Mouse (Mus musculus): Measurements from ENCODE around the gene Ctnna3.

GRCm38 (mm10) chr10:63676343-63676742, 246.4 kb downstream of the Ctnna3 start:
- TF ChIP-seq CTCF (IDR thresholded peaks at IDR 0.05; ENCODE audit: borderline replicate concordance, insufficient read depth, low read depth, low read length) (no peak), POLR2A (IDR thresholded peaks at IDR 0.05; ENCODE audit: borderline replicate concordance, insufficient read depth, low read length) (no peak)
